Mouse (Mus musculus) limb, embryonic 10.5 days (tissue): Measurements from ENCODE around the gene Inpp5b. TPM values are rescaled to one million over a fixed set of nuclear protein-coding genes. Genes with fewer than 3 reads are reported as not detected.

Experiments
- DNase-seq: peaks from one replicate; pipeline ENCODE4 v3.0.0-alpha.2; 2017; ENCODE audit warnings: low spot score
- H3K27ac ChIP-seq: fragments of 300-500 bp; sonication (generic); 2 replicates; pipeline ENCODE4 v1.5.1; 2016; ENCODE audit warnings: mild to moderate bottlenecking
- H3K27me3 ChIP-seq: fragments of 300-500 bp; sonication (generic); 2 replicates; pipeline ENCODE4 v1.6.1; 2016; ENCODE audit warnings: low read depth, mild to moderate bottlenecking; ENCODE audit not compliant: poor library complexity, severe bottlenecking
- H3K36me3 ChIP-seq: fragments of 300-500 bp; sonication (generic); 2 replicates; pipeline ENCODE4 v1.6.1; 2016; ENCODE audit warnings: mild to moderate bottlenecking, moderate library complexity
- H3K4me1 ChIP-seq: fragments of 300-500 bp; sonication (generic); 2 replicates; pipeline ENCODE4 v1.6.1; 2016
- H3K4me3 ChIP-seq: fragments of 300-500 bp; sonication (generic); 2 replicates; pipeline ENCODE4 v1.5.1; 2016; ENCODE audit warnings: mild to moderate bottlenecking, moderate library complexity
- H3K9me3 ChIP-seq: fragments of 300-500 bp; sonication (generic); replicated peaks from 2 replicates; pipeline ENCODE4 v1.6.1; 2016; ENCODE audit warnings: mild to moderate bottlenecking
- WGBS: fragments of 180-500 bp; shearing (Covaris S2); methylation state at CpG from one replicate; pipeline ENCODE4 v1.1.7; 2016; 5-methylcytosine and 5-hydroxymethylcytosine counted together
- polyA plus RNA-seq: library from polyadenylated mRNA; unstranded; fragments of >200 nt; fragmentation: Nextera tagmentation; extraction: Ambion mirVana; gene quantifications from 2 replicates; pipeline ENCODE4 v1.2.1, GENCODE M21; 2016

Gene Inpp5b
- polyA plus RNA-seq, 1 experiment from 2014 or later, result 22.8 TPM

DNA sequence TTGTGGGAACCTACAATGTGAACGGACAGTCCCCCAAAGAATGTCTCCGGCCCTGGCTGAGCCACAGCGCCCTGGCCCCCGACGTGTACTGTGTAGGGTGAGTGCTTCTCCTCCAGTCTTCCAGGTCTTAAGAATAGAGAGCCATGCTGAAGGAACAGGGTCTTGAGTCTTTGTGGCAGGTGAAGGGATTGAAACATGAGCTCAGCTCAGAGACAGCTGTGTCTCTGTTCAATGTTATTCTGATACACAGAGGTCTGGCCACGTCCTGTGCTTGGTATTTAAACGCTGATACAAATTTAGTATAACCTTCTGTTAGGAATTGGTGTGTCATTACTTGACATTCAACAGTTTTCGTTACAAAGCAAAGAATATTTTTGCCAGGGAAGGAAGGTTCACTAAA, 40.7 kb downstream of the Inpp5b start:
- Histone ChIP-seq H3K4me1 (no peaks in the 10 kb centered on the region), H3K9me3 (no peaks in the 10 kb centered on the region), H3K27me3 (no peaks in the 10 kb centered on the region), H3K4me3 (no peak overlapping the region), H3K36me3 (peaks cover 68% of the 10 kb centered on the region), H3K27ac (no peak overlapping the region)
- no peak for DNase-seq
- 95% methylated on average over 8 of the region's 8 CpGs for WGBS

GRCm38 (mm10) chr4:124783937-124784336, 42.3 kb downstream of the Inpp5b start:
- Histone ChIP-seq H3K27ac (no peak overlapping the region), H3K36me3 (peaks cover 73% of the 10 kb centered on the region), H3K27me3 (no peaks in the 10 kb centered on the region), H3K4me3 (no peak overlapping the region), H3K4me1 (no peaks in the 10 kb centered on the region), H3K9me3 (no peaks in the 10 kb centered on the region)
- no peak for DNase-seq
- WGBS, result 91% methylated on average over 8 of the region's 8 CpGs

DNA sequence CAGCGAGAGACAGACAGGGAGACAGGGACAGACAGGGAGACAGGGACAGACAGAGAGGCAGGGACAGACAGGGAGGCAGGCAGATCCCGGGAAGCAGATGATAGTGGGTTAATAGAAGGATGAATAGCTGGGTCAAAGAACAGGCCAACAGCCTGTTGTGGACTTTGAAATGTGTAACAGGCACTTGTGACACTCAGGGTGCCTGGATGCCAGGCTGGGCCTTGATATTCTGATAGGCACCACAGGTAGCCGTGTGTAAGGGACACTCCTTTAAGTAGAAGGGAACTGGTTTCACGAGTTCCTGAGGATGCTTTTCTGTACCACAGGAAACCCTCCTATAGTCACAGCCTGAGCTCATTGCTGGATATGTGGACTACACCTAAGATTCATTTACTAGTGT, 48.4 kb downstream of the Inpp5b start:
- no peak overlapping the region for H3K4me3 ChIP-seq
- WGBS, result 73% methylated on average over 4 of the region's 4 CpGs

GRCm38 (mm10) chr4:124792114-124792513, 50.5 kb downstream of the Inpp5b start:
- no peak for DNase-seq
- H3K4me1 ChIP-seq, result no peaks in the 10 kb centered on the region
- WGBS, result 92% methylated on average over 8 of the region's 8 CpGs
- H3K9me3 ChIP-seq, result no peaks in the 10 kb centered on the region
- no peaks in the 10 kb centered on the region for H3K27me3 ChIP-seq
- H3K4me3 ChIP-seq, result no peak overlapping the region
- H3K36me3 ChIP-seq, result peaks cover 62% of the 10 kb centered on the region
- H3K27ac ChIP-seq, result no peak overlapping the region

More for the DNA sequence above, 48.4 kb downstream of the Inpp5b start:
- H3K27ac ChIP-seq, result no peak overlapping the region
- no peaks in the 10 kb centered on the region for H3K27me3 ChIP-seq
- H3K36me3 ChIP-seq, result peaks cover 77% of the 10 kb centered on the region
- no peaks in the 10 kb centered on the region for H3K9me3 ChIP-seq
- no peak for DNase-seq
- H3K4me1 ChIP-seq, result no peaks in the 10 kb centered on the region

DNA sequence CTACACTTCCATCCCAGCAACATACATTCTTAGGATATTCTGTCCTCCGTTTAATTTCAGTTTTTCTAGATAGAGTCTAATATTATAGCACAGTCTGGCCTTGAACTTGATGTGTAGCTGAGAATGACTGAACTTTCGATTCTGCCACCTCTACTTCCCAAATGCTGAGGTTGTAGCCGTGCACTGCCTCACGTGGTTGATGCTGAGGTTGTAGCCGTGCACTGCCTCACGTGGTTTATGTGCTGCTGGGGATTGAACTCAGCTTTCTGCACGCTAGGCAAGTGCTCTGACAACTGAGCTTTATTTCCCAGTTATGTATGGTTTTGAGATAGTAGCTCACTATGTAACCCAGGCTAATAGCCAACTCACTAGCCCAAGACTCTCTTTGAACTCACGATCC, 54.5 kb downstream of the Inpp5b start:
- H3K4me1 ChIP-seq, result no peaks in the 10 kb centered on the region
- no peaks in the 10 kb centered on the region for H3K9me3 ChIP-seq
- no peak overlapping the region for H3K27ac ChIP-seq
- H3K27me3 ChIP-seq, result no peaks in the 10 kb centered on the region
- no peak overlapping the region for H3K4me3 ChIP-seq
- peaks cover 58% of the 10 kb centered on the region for H3K36me3 ChIP-seq
- 95% methylated on average over 8 of the region's 8 CpGs for whole genome bisulfite sequencing
- no peak for DNase-seq

DNA sequence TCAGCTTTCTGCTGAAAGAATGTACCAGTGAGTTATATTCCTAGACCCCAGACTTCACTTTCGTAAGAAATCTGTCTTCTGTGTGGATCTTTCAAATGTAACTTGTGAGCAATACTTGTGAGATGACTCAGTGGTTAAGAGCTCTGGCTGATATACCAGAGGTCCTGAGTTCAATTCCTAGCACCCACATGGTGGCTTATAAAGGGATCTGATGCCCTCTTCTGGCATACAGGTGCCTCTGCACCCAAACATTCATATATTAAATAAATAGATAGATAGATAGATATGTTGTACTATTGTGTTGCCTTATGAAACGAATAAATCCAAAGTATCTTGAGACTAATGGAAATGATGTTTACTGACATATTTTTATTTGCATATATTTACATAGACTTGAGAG, 55.3 kb downstream of the Inpp5b start:
- no peaks in the 10 kb centered on the region for H3K9me3 ChIP-seq
- H3K4me1 ChIP-seq, result peaks cover 4% of the 10 kb centered on the region
- H3K4me3 ChIP-seq, result no peak overlapping the region
- H3K27ac ChIP-seq, result no peak overlapping the region
- WGBS, result 91% methylated on average over 2 of the region's 2 CpGs
- DNase-seq, result no peak
- peaks cover 52% of the 10 kb centered on the region for H3K36me3 ChIP-seq
- no peaks in the 10 kb centered on the region for H3K27me3 ChIP-seq

- no peaks in the 10 kb centered on the region for H3K27me3 ChIP-seq
- peak within 1 kb of the TSS; percentile 89 for H3K4me3 ChIP-seq
- DNase-seq, result peak; percentile 91
- H3K27ac ChIP-seq, result peak within 1 kb of the TSS; percentile 96
- peaks cover 44% of the 10 kb centered on the region for H3K36me3 ChIP-seq
- 5% methylated on average over 21 of the region's 21 CpGs for WGBS
- no peaks in the 10 kb centered on the region for H3K9me3 ChIP-seq
- H3K4me1 ChIP-seq, result peaks cover 13% of the 10 kb centered on the region
Measured at GRCm38 (mm10) chr4:124801552-124802308, 60.1 kb downstream of the Inpp5b start, which contains the start of gene Mtf1. Gene Mtf1 (plus strand): TSS chr4:124802104.

- H3K9me3 ChIP-seq, result no peaks in the 10 kb centered on the region
- peak overlapping the region; percentile 89 for H3K4me3 ChIP-seq
- peaks cover 52% of the 10 kb centered on the region for H3K36me3 ChIP-seq
- peak overlapping the region; percentile 96 for H3K27ac ChIP-seq
- WGBS, result 2% methylated on average over 53 of the region's 53 CpGs
- no peaks in the 10 kb centered on the region for H3K27me3 ChIP-seq
- H3K4me1 ChIP-seq, result peaks cover 13% of the 10 kb centered on the region
- DNase-seq, result peak; percentile 99
Measured at GRCm38 (mm10) chr4:124802309-124803260, 60.9 kb downstream of the Inpp5b start.

- no peaks in the 10 kb centered on the region for H3K27me3 ChIP-seq
- H3K9me3 ChIP-seq, result no peaks in the 10 kb centered on the region
- H3K4me3 ChIP-seq, result peak overlapping the region; percentile 89
- DNase-seq, result no peak
- H3K4me1 ChIP-seq, result peaks cover 13% of the 10 kb centered on the region
- WGBS, result 87% methylated on average over 6 of the region's 6 CpGs
- peaks cover 52% of the 10 kb centered on the region for H3K36me3 ChIP-seq
- no peak overlapping the region for H3K27ac ChIP-seq
Measured at GRCm38 (mm10) chr4:124803406-124803805, 61.8 kb downstream of the Inpp5b start.

DNA sequence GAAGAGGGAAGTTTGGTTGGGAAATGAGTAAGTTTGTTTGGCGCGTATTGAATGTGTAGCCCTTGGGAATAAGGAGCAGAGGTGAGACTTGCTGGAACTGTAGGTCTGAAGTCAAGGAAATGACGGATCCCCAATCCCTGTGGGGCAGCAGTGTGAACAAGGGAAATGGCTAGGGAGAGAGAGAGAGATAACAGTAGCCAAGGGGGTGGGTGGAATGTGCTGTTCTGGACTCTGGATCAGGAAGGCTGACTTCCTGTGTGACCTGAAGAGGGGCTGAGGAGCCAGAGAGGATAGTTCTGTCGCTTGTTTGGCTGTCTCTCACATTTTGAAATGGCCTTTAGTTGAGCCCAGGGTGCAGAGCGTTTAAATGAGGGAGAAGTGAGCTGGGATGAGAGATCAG, 66.9 kb downstream of the Inpp5b start:
- peaks cover 72% of the 10 kb centered on the region for H3K36me3 ChIP-seq
- no peak overlapping the region for H3K27ac ChIP-seq
- 78% methylated on average over 5 of the region's 5 CpGs for WGBS
- no peak overlapping the region for H3K4me3 ChIP-seq
- no peak for DNase-seq
- no peaks in the 10 kb centered on the region for H3K27me3 ChIP-seq
- no peaks in the 10 kb centered on the region for H3K9me3 ChIP-seq
- H3K4me1 ChIP-seq, result peaks cover 2% of the 10 kb centered on the region

DNA sequence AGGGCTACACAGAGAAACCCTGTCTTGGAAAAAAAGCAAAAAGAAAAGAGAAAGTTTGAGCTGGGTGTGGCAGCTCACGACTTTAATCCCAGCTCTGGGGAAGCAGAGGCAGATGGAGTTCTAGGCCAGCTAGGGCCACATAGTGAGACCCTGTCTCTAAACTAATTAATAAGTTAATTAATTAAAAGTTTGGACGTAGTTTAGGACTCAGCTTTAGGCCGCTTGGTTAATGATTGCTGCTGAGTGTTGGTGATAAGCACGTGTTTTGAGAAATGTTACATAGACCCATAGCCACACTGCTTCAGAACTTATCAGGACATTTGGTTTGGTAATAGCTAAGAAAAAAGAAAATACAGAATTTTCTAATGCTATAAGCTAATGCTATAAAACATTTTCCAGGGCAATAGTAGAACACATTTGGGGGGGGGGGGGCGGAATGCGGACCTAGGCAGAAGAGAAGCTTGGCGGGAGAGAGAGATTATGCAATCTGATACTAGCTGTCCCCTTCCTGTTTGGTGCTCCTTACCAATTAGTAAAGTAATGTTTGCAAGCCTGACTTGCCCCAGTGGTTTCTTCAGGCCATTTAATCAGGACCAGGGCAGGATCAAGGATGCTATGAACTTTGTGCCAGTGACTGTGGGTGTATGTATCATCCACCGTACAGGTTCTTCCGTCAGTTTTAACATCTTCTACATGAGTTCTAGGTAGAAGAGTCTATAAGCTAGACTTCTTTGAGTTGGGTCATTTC, 67.7 kb downstream of the Inpp5b start:
- H3K27me3 ChIP-seq, result no peaks in the 10 kb centered on the region
- WGBS, result 90% methylated on average over 9 of the region's 9 CpGs
- H3K36me3 ChIP-seq, result peaks cover 73% of the 10 kb centered on the region

DNA sequence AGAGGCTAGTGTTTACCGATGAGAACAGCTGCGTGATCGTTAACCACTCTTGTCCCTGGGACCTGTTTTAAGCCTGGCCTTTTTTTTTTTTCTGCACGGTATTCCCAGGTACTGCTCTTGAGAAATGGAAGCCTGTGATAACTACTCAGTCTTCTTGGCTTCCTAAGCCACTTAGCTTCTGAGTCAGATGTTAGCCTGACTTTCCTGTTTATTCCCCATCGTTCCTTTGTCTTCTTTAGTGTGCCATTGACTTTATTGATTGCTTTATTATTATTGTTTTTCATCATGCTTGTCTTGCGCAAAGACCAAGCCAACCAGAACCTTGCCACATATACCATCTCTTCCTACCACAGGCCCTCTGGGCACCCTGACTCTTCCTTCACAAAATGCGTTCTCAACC, 68.4 kb downstream of the Inpp5b start:
- Histone ChIP-seq H3K27ac (no peak overlapping the region), H3K4me3 (no peak overlapping the region), H3K9me3 (no peaks in the 10 kb centered on the region), H3K27me3 (no peaks in the 10 kb centered on the region), H3K4me1 (no peaks in the 10 kb centered on the region), H3K36me3 (peaks cover 68% of the 10 kb centered on the region)
- no peak for DNase-seq
- WGBS, result 89% methylated on average over 7 of the region's 7 CpGs

More for the DNA sequence above, 67.7 kb downstream of the Inpp5b start:
- Histone ChIP-seq H3K9me3 (no peaks in the 10 kb centered on the region), H3K27ac (no peak overlapping the region), H3K4me1 (no peaks in the 10 kb centered on the region), H3K4me3 (no peak overlapping the region)
- DNase-seq, result no peak
